Mouse (Mus musculus): ENCODE data around the gene Ifnar2. TPM values are rescaled to one million over a fixed set of nuclear protein-coding genes. Genes with fewer than 3 reads are reported as not detected.

Gene Ifnar2
- polyA plus RNA-seq, 1 experiment from 2014 or later: 53.9 TPM

- Histone ChIP-seq H3K9ac (ENCODE audit: low read depth, low read length) (0 out of 2 replicates have a peak overlapping the region, but pooled peaks have one; percentile 22), H3K27me3 (ENCODE audit: control insufficient read depth, insufficient read depth, low read length) (peaks cover 19% of the 10 kb centered on the region), H3K4me3 (ENCODE audit: low read depth, low read length) (no peak overlapping the region), H3K4me2 (no peak overlapping the region), H3K9me3 (replicated peaks; ENCODE audit: control insufficient read depth, low read length) (no peaks in the 10 kb centered on the region), H3K36me3 (ENCODE audit: control insufficient read depth, insufficient read depth, low read length) (no peaks in the 10 kb centered on the region), H3K4me1 (ENCODE audit: control insufficient read depth, insufficient read depth, low read length) (peaks cover 2% of the 10 kb centered on the region; the same call in 1 of the 2 replicates), H3K27ac (ENCODE audit: low read depth, low read length) (peak overlapping the region; percentile 78)
- 76% methylated on average over 5 of the region's 5 CpGs for WGBS (ENCODE audit: insufficient replicate concordance)
- ATAC-seq (replicated peaks; ENCODE audit: insufficient number of reproducible peaks, low FRiP score, low TSS enrichment): no peak
Observed at GRCm38 (mm10) chr16:91353638-91354037, 18.9 kb upstream of the Ifnar2 start.

- Histone ChIP-seq H3K36me3 (ENCODE audit: control insufficient read depth, insufficient read depth, low read length) (no peaks in the 10 kb centered on the region), H3K4me2 (no peak overlapping the region), H3K4me1 (ENCODE audit: control insufficient read depth, insufficient read depth, low read length) (peaks cover 2% of the 10 kb centered on the region; the same call in 1 of the 2 replicates), H3K9me3 (replicated peaks; ENCODE audit: control insufficient read depth, low read length) (no peaks in the 10 kb centered on the region), H3K27me3 (ENCODE audit: control insufficient read depth, insufficient read depth, low read length) (peaks cover 19% of the 10 kb centered on the region), H3K27ac (ENCODE audit: low read depth, low read length) (no peak overlapping the region), H3K4me3 (ENCODE audit: low read depth, low read length) (no peak overlapping the region), H3K9ac (ENCODE audit: low read depth, low read length) (no peak overlapping the region)
- ATAC-seq (replicated peaks; ENCODE audit: insufficient number of reproducible peaks, low FRiP score, low TSS enrichment): no peak
- WGBS (ENCODE audit: insufficient replicate concordance): 67% methylated on average over 4 of the region's 4 CpGs
Observed at GRCm38 (mm10) chr16:91354599-91354998, 18.0 kb upstream of the Ifnar2 start.

- peaks cover 2% of the 10 kb centered on the region; the same call in 1 of the 2 replicates for H3K4me1 ChIP-seq (ENCODE audit: control insufficient read depth, insufficient read depth, low read length)
Observed at GRCm38 (mm10) chr16:91355160-91355559, 17.4 kb upstream of the Ifnar2 start.

GRCm38 (mm10) chr16:91356760-91357525 is 15.6 kb upstream of the Ifnar2 start:
- WGBS (ENCODE audit: insufficient replicate concordance): 77% methylated on average over 10 of the region's 10 CpGs
- H3K27ac ChIP-seq (ENCODE audit: low read depth, low read length): no peak overlapping the region
- no peak overlapping the region for H3K9ac ChIP-seq (ENCODE audit: low read depth, low read length)

More at GRCm38 (mm10) chr16:91355160-91355559, 17.4 kb upstream of the Ifnar2 start:
- H3K27me3 ChIP-seq (ENCODE audit: control insufficient read depth, insufficient read depth, low read length): peaks cover 19% of the 10 kb centered on the region
- no peak overlapping the region for H3K27ac ChIP-seq (ENCODE audit: low read depth, low read length)
- no peak for ATAC-seq (replicated peaks; ENCODE audit: insufficient number of reproducible peaks, low FRiP score, low TSS enrichment)
- H3K4me2 ChIP-seq: no peak overlapping the region
- H3K9me3 ChIP-seq (replicated peaks; ENCODE audit: control insufficient read depth, low read length): no peaks in the 10 kb centered on the region
- H3K9ac ChIP-seq (ENCODE audit: low read depth, low read length): no peak overlapping the region
- no peaks in the 10 kb centered on the region for H3K36me3 ChIP-seq (ENCODE audit: control insufficient read depth, insufficient read depth, low read length)
- WGBS (ENCODE audit: insufficient replicate concordance): 77% methylated on average over 12 of the region's 12 CpGs
- H3K4me3 ChIP-seq (ENCODE audit: low read depth, low read length): no peak overlapping the region

GRCm38 (mm10) chr16:91357526-91357900 is 15.1 kb upstream of the Ifnar2 start:
- Histone ChIP-seq H3K9me3 (replicated peaks; ENCODE audit: control insufficient read depth, low read length) (no peaks in the 10 kb centered on the region), H3K4me1 (ENCODE audit: control insufficient read depth, insufficient read depth, low read length) (peaks cover 7% of the 10 kb centered on the region; the same call in 1 of the 2 replicates), H3K9ac (ENCODE audit: low read depth, low read length) (no peak overlapping the region), H3K27me3 (ENCODE audit: control insufficient read depth, insufficient read depth, low read length) (peaks cover 14% of the 10 kb centered on the region), H3K4me3 (ENCODE audit: low read depth, low read length) (no peak overlapping the region), H3K4me2 (no peak overlapping the region), H3K36me3 (ENCODE audit: control insufficient read depth, insufficient read depth, low read length) (no peaks in the 10 kb centered on the region), H3K27ac (ENCODE audit: low read depth, low read length) (no peak overlapping the region)
- no peak for ATAC-seq (replicated peaks; ENCODE audit: insufficient number of reproducible peaks, low FRiP score, low TSS enrichment)
- WGBS (ENCODE audit: insufficient replicate concordance): 46% methylated on average over 10 of the region's 10 CpGs

More at GRCm38 (mm10) chr16:91356760-91357525, 15.6 kb upstream of the Ifnar2 start:
- ATAC-seq (replicated peaks; ENCODE audit: insufficient number of reproducible peaks, low FRiP score, low TSS enrichment): no peak
- Histone ChIP-seq H3K4me3 (ENCODE audit: low read depth, low read length) (no peak overlapping the region), H3K27me3 (ENCODE audit: control insufficient read depth, insufficient read depth, low read length) (peaks cover 14% of the 10 kb centered on the region), H3K36me3 (ENCODE audit: control insufficient read depth, insufficient read depth, low read length) (no peaks in the 10 kb centered on the region), H3K4me1 (ENCODE audit: control insufficient read depth, insufficient read depth, low read length) (peaks cover 2% of the 10 kb centered on the region; the same call in 1 of the 2 replicates), H3K9me3 (replicated peaks; ENCODE audit: control insufficient read depth, low read length) (no peaks in the 10 kb centered on the region), H3K4me2 (no peak overlapping the region)

GRCm38 (mm10) chr16:91358555-91358954 is 14.0 kb upstream of the Ifnar2 start:
- no peak overlapping the region for H3K4me2 ChIP-seq
- no peak for ATAC-seq (replicated peaks; ENCODE audit: insufficient number of reproducible peaks, low FRiP score, low TSS enrichment)
- H3K36me3 ChIP-seq (ENCODE audit: control insufficient read depth, insufficient read depth, low read length): no peaks in the 10 kb centered on the region
- H3K9me3 ChIP-seq (replicated peaks; ENCODE audit: control insufficient read depth, low read length): no peaks in the 10 kb centered on the region
- peaks cover 13% of the 10 kb centered on the region; the same call in 1 of the 2 replicates for H3K4me1 ChIP-seq (ENCODE audit: control insufficient read depth, insufficient read depth, low read length)
- H3K9ac ChIP-seq (ENCODE audit: low read depth, low read length): no peak overlapping the region
- H3K27me3 ChIP-seq (ENCODE audit: control insufficient read depth, insufficient read depth, low read length): peaks cover 5% of the 10 kb centered on the region
- no peak overlapping the region for H3K4me3 ChIP-seq (ENCODE audit: low read depth, low read length)
- no peak overlapping the region for H3K27ac ChIP-seq (ENCODE audit: low read depth, low read length)
- WGBS (ENCODE audit: insufficient replicate concordance): 39% methylated on average over 8 of the region's 8 CpGs

- Histone ChIP-seq H3K27me3 (ENCODE audit: control insufficient read depth, insufficient read depth, low read length) (no peaks in the 10 kb centered on the region), H3K4me2 (no peak overlapping the region), H3K9me3 (replicated peaks; ENCODE audit: control insufficient read depth, low read length) (no peaks in the 10 kb centered on the region), H3K36me3 (ENCODE audit: control insufficient read depth, insufficient read depth, low read length) (no peaks in the 10 kb centered on the region), H3K27ac (ENCODE audit: low read depth, low read length) (no peak overlapping the region), H3K4me3 (ENCODE audit: low read depth, low read length) (no peak overlapping the region), H3K4me1 (ENCODE audit: control insufficient read depth, insufficient read depth, low read length) (peaks cover 13% of the 10 kb centered on the region; the same call in 1 of the 2 replicates), H3K9ac (ENCODE audit: low read depth, low read length) (no peak overlapping the region)
- 93% methylated on average over 13 of the region's 13 CpGs for WGBS (ENCODE audit: insufficient replicate concordance)
- no peak for ATAC-seq (replicated peaks; ENCODE audit: insufficient number of reproducible peaks, low FRiP score, low TSS enrichment)
Observed at GRCm38 (mm10) chr16:91359531-91359930, 13.1 kb upstream of the Ifnar2 start.

- H3K36me3 ChIP-seq (ENCODE audit: control insufficient read depth, insufficient read depth, low read length): no peaks in the 10 kb centered on the region
- no peak overlapping the region for H3K9ac ChIP-seq (ENCODE audit: low read depth, low read length)
- H3K4me1 ChIP-seq (ENCODE audit: control insufficient read depth, insufficient read depth, low read length): peaks cover 13% of the 10 kb centered on the region; the same call in 1 of the 2 replicates
- no peak overlapping the region for H3K4me2 ChIP-seq
- H3K27ac ChIP-seq (ENCODE audit: low read depth, low read length): no peak overlapping the region
- WGBS (ENCODE audit: insufficient replicate concordance): 60% methylated on average over 3 of the region's 3 CpGs
- ATAC-seq (replicated peaks; ENCODE audit: insufficient number of reproducible peaks, low FRiP score, low TSS enrichment): no peak
- H3K9me3 ChIP-seq (replicated peaks; ENCODE audit: control insufficient read depth, low read length): no peaks in the 10 kb centered on the region
- H3K4me3 ChIP-seq (ENCODE audit: low read depth, low read length): no peak overlapping the region
- no peaks in the 10 kb centered on the region for H3K27me3 ChIP-seq (ENCODE audit: control insufficient read depth, insufficient read depth, low read length)
Observed at GRCm38 (mm10) chr16:91360162-91360561, 12.4 kb upstream of the Ifnar2 start.
